Mouse (Mus musculus) lung, embryonic 15.5 days (tissue): ENCODE measurements at regions not wholly inside any gene's neighbourhood (a gene's known extent, or its start where the extent isn't known, plus 50 kb on each side); places are given as distances from the start of the nearest gene placed in this dataset.

Source experiments
- ATAC-seq: fragments of 200-750 bp; cut with Nextera tagmentation; 2 replicates; pipeline ENCODE4 v1.8.0; 2017; ENCODE audit warnings: moderate number of reproducible peaks, borderline replicate concordance; ENCODE audit not compliant: low FRiP score, low TSS enrichment; ENCODE audit errors: extremely low read depth
- H3K27ac ChIP-seq: fragments of 300-500 bp; sonication (generic); 2 replicates; pipeline ENCODE4 v1.5.1; 2015; ENCODE audit warnings: moderate library complexity, mild to moderate bottlenecking, inconsistent platforms
- H3K27me3 ChIP-seq: fragments of 300-500 bp; sonication (generic); 2 replicates; pipeline ENCODE4 v1.6.1; 2015; ENCODE audit warnings: inconsistent platforms
- H3K36me3 ChIP-seq: fragments of 300-500 bp; sonication (generic); 2 replicates; pipeline ENCODE4 v1.6.1; 2015; ENCODE audit warnings: inconsistent platforms
- H3K4me1 ChIP-seq: fragments of 300-500 bp; sonication (generic); 2 replicates; pipeline ENCODE4 v1.6.1; 2015; ENCODE audit warnings: inconsistent platforms
- H3K4me2 ChIP-seq: fragments of 300-500 bp; sonication (generic); 2 replicates; pipeline ENCODE4 v1.6.1; 2015; ENCODE audit warnings: inconsistent platforms, mild to moderate bottlenecking, moderate library complexity
- H3K4me3 ChIP-seq: fragments of 300-500 bp; sonication (generic); 2 replicates; pipeline ENCODE4 v1.5.1; 2015; ENCODE audit warnings: mild to moderate bottlenecking, inconsistent platforms
- H3K9ac ChIP-seq: fragments of 300-500 bp; sonication (generic); 2 replicates; pipeline ENCODE4 v1.6.1; 2015; ENCODE audit warnings: inconsistent platforms
- H3K9me3 ChIP-seq: fragments of 300-500 bp; sonication (generic); 2 replicates; pipeline ENCODE4 v1.6.1; 2016; ENCODE audit warnings: inconsistent platforms
- WGBS: fragments of 180-500 bp; shearing (Covaris S2); methylation state at CpG from one replicate; pipeline ENCODE4 v1.1.7; 2015; 5-methylcytosine and 5-hydroxymethylcytosine counted together

DNA sequence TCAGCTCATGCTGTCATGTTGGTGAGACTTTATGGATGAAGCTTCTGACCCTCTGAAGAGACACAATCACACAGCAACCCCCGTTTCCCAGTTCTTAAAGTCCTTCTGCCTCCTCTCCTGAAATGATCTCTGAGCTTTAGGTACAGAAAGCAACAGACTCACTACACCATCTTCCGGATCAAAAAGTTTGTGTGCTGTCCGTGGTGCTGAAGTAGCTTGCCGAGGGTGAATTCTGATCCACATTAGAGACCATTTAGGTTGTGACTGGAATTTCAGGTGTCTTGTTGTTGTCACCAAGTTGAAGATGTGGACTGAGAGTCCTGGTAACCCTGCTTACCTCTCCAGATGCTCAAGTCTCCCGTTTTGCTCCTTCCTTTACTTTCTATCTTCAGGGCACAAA, 375.2 kb downstream of the Shisa9 start:
- WGBS: 30% methylated on average over 5 of the region's 5 CpGs
- ATAC-seq: no peak
- H3K9ac ChIP-seq: no peak overlapping the region
- H3K4me3 ChIP-seq: no peak overlapping the region
- no peaks in the 10 kb centered on the region for H3K27me3 ChIP-seq
- no peaks in the 10 kb centered on the region for H3K4me1 ChIP-seq
- no peak overlapping the region for H3K4me2 ChIP-seq
- H3K27ac ChIP-seq: no peak overlapping the region
- H3K9me3 ChIP-seq: no peaks in the 10 kb centered on the region
- no peaks in the 10 kb centered on the region for H3K36me3 ChIP-seq

DNA sequence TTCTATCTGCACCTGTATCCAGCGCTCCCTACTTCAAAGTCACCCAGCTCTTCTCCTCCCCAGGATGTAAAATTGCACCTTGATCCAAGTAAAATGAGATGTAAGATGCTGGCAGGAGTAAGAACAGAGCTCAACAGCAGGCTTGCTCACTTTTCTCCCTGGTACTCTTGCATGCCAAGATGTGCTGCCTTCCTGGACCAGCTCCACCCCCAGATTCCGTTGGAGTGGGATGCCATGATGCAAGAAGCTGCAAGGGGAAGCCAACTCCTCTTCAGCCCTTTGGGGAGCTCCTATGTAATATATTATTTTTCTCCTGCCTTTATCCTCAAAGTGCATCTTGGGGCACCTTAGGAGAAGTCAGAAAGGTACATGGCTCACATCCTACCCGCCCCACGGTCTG, 405.6 kb downstream of the Shisa9 start:
- H3K9me3 ChIP-seq: no peaks in the 10 kb centered on the region
- no peak overlapping the region for H3K27ac ChIP-seq
- H3K4me1 ChIP-seq: no peaks in the 10 kb centered on the region
- H3K36me3 ChIP-seq: no peaks in the 10 kb centered on the region
- no peak overlapping the region for H3K4me3 ChIP-seq
- no peak overlapping the region for H3K9ac ChIP-seq
- WGBS: 89% methylated on average over 4 of the region's 4 CpGs
- no peak for ATAC-seq
- H3K4me2 ChIP-seq: no peak overlapping the region
- H3K27me3 ChIP-seq: no peaks in the 10 kb centered on the region

DNA sequence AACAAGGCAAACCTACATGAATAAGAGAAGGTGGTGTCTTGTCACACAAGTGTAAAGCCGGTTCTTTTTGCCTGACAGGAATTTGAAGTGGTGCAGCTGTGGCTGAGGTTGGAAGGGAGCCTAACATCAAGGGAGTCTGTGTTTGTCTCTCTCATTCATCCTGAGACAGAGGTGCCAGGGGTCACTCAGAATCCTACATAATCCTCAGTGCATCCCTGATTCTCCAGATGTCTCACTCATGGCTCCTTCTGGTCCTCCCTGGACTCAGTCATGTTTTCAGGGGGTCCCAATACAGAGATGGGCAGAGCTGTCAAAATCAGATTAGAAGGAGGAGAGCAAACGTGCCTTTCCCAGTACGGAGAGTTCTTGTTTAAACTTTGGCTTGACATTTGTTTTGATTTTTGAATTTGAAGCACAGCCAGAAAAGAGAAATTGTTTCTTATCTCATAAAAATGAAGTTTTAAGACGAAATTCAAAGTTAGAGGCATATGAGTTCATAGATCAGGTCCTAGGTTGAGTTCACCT, 451.8 kb downstream of the Shisa9 start:
- WGBS: 12% methylated on average over 4 of the region's 4 CpGs
- Histone ChIP-seq H3K27me3 (no peaks in the 10 kb centered on the region), H3K4me1 (peaks cover 6% of the 10 kb centered on the region), H3K36me3 (no peaks in the 10 kb centered on the region), H3K9ac (no peak overlapping the region), H3K4me2 (no peak overlapping the region), H3K4me3 (no peak overlapping the region), H3K9me3 (no peaks in the 10 kb centered on the region), H3K27ac (peak overlapping the region; percentile 41)
- ATAC-seq: peak; percentile 52; the same call in 1 of the 2 replicates

DNA sequence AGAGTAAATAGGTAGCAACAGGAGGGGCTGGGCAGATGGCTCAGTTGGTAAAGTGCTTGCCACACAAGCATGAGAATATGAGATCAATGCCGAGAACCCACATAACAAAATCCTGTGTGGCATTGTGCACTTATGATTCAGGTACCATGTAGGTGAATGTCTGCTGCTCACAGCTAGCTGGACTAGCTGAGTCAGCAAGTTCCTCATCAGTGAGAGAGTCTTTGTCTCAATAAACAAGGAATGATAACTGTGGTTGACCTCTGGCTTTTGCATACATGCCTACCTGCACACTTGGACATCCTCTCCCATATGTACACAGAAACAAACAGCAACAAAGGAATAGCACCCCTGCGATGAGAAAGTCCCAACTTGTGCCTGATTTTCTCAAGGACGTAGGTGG, 454.7 kb downstream of the Shisa9 start:
- Histone ChIP-seq H3K4me3 (no peak overlapping the region), H3K27me3 (no peaks in the 10 kb centered on the region), H3K9me3 (no peaks in the 10 kb centered on the region), H3K9ac (no peak overlapping the region), H3K4me1 (peaks cover 6% of the 10 kb centered on the region), H3K36me3 (no peaks in the 10 kb centered on the region), H3K4me2 (no peak overlapping the region), H3K27ac (no peak overlapping the region)
- 90% methylated on average over 3 of the region's 3 CpGs for WGBS
- no peak for ATAC-seq

DNA sequence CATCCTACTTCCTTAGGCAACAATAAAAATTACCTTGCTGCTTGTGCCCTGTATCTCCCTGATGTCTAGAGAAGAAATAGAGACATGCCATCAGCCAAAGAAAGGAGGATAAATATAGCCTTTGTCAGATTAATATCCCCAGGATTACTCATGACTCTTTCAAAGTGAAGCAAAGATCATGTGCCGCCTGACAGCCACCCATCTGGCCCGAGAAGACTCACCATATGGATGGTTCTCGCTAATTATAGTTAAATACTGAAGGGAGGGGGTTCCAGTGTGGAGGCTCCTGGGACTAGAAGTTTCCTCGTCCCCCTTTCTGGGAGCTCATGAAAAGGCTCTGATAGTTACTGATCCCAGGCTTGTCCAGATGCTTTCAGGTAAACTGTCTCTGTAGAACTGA, 470.9 kb downstream of the Shisa9 start:
- no peak overlapping the region for H3K4me3 ChIP-seq
- no peaks in the 10 kb centered on the region for H3K36me3 ChIP-seq
- no peaks in the 10 kb centered on the region for H3K9me3 ChIP-seq
- 74% methylated on average over 4 of the region's 4 CpGs for WGBS
- H3K4me2 ChIP-seq: no peak overlapping the region
- H3K9ac ChIP-seq: no peak overlapping the region
- no peaks in the 10 kb centered on the region for H3K4me1 ChIP-seq
- ATAC-seq: no peak
- no peaks in the 10 kb centered on the region for H3K27me3 ChIP-seq
- H3K27ac ChIP-seq: no peak overlapping the region
